Mouse (Mus musculus) brain, embryonic 14.5 days (tissue): ENCODE measurements at regions not wholly inside any gene's neighbourhood (a gene's known extent, or its start where the extent isn't known, plus 50 kb on each side); places are given as distances from the start of the nearest gene placed in this dataset.

Experiments used
- CTCF ChIP-seq: fragments of 200-500 bp; IDR thresholded peaks from 2 replicates; pipeline ENCODE4 v1.5.1; 2012; ENCODE audit warnings: inconsistent platforms, mild to moderate bottlenecking, moderate library complexity, borderline replicate concordance; ENCODE audit not compliant: insufficient read depth, insufficient read length; ENCODE audit errors: extremely low read depth
- POLR2A ChIP-seq: fragments of 200-500 bp; IDR thresholded peaks from 2 replicates; pipeline ENCODE4 v1.6.1; 2012; ENCODE audit warnings: mild to moderate bottlenecking, inconsistent platforms, borderline replicate concordance; ENCODE audit not compliant: poor library complexity, insufficient read depth, insufficient read length, severe bottlenecking; ENCODE audit errors: extremely low read depth

DNA sequence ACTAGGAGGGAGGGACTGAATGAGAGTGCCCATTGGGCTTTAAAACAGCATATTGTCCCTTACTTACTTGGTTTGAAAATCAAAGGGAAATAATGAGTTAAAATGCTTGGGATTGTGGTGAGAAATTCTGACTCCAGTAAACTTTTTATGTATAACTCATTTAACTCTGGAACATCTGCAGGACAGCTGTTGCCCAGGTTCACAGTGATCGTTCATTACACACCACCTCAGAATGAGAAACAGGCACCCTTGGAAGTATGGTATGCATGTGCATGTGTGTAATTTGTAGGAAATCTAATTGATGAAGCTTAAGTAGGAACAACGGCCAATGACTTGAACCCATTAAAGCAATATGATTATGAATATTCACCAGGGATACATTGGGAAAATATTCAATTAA lies 210.4 kb upstream of the Thbs1 start:
- TF ChIP-seq CTCF (no peak), POLR2A (no peak)
